7 mouse cellular contexts compared by ENCODE assay signal in genomic region chr12:116938158-116938854, GRCm38 (mm10).
DNase-seq lines count a peak whose midpoint lies in the region; ATAC-seq lines count a peak whose summit lies in the region.

No protein-coding gene starts in this region.

- no peaks in the 10 kb centered on the region; the same call in 1 of the 2 replicates for H3K27me3 ChIP-seq in hindbrain, embryonic 16.5 days (replicated peaks; ENCODE audit: control insufficient read depth, insufficient read depth, low read length)
- H3K27me3 ChIP-seq in heart, embryonic 11.5 days (ENCODE audit: control insufficient read depth, insufficient read depth, low read length): no peaks in the 10 kb centered on the region

- no peak overlapping the region for H3K4me3 ChIP-seq in hindbrain, embryonic 16.5 days (ENCODE audit: low read length)
- H3K4me3 ChIP-seq in heart, embryonic 11.5 days (ENCODE audit: low read depth, low read length): no peak overlapping the region

- peak; percentile 12 for DNase-seq in MN1 (ENCODE audit: low spot score)
- peak; percentile 42 for DNase-seq in Muller cell, postnatal 12 days (ENCODE audit: inconsistent ontology term)
- DNase-seq in lung, postnatal 25 days (ENCODE audit: low spot score): peak; percentile 1
- no peak for DNase-seq in T-cell, adult 2 months (ENCODE audit: low spot score)
- DNase-seq in testis, postnatal 14 days (ENCODE audit: low spot score): no peak

- H3K27ac ChIP-seq in hindbrain, embryonic 16.5 days (ENCODE audit: low read depth, low read length): peak overlapping the region; percentile 44; the same call in 1 of the 2 replicates
- H3K27ac ChIP-seq in heart, embryonic 11.5 days (ENCODE audit: low read depth, low read length): no peak overlapping the region

- no peaks in the 10 kb centered on the region for H3K9me3 ChIP-seq in hindbrain, embryonic 16.5 days (ENCODE audit: control insufficient read depth, low read length)
- H3K9me3 ChIP-seq in heart, embryonic 11.5 days (replicated peaks; ENCODE audit: control insufficient read depth, low read length): no peaks in the 10 kb centered on the region

- no peak overlapping the region for H3K9ac ChIP-seq in hindbrain, embryonic 16.5 days (ENCODE audit: low read depth, low read length)
- no peak overlapping the region for H3K9ac ChIP-seq in heart, embryonic 11.5 days (ENCODE audit: low read depth, low read length)

- ATAC-seq in hindbrain, embryonic 16.5 days: peak; percentile 83
- no peak for ATAC-seq in heart, embryonic 11.5 days (replicated peaks; ENCODE audit: insufficient number of reproducible peaks, low FRiP score, low TSS enrichment)

- 7% methylated on average over 3 of the region's 3 CpGs for WGBS in hindbrain, embryonic 16.5 days
- 63% methylated on average over 3 of the region's 3 CpGs for WGBS in heart, embryonic 11.5 days (ENCODE audit: insufficient replicate concordance)

- H3K36me3 ChIP-seq in hindbrain, embryonic 16.5 days (ENCODE audit: control insufficient read depth, insufficient read depth, low read length): no peaks in the 10 kb centered on the region
- no peaks in the 10 kb centered on the region for H3K36me3 ChIP-seq in heart, embryonic 11.5 days (ENCODE audit: control insufficient read depth, insufficient read depth, low read length)

- no peak overlapping the region for H3K4me2 ChIP-seq in hindbrain, embryonic 16.5 days (ENCODE audit: low read length)
- no peak overlapping the region for H3K4me2 ChIP-seq in heart, embryonic 11.5 days

- H3K4me1 ChIP-seq in hindbrain, embryonic 16.5 days (ENCODE audit: control insufficient read depth, insufficient read depth, low read depth, low read length): peaks cover 8% of the 10 kb centered on the region
- H3K4me1 ChIP-seq in heart, embryonic 11.5 days (ENCODE audit: control insufficient read depth, insufficient read depth, low read length): no peaks in the 10 kb centered on the region

Comparison
In these comparisons a context has a peak if more than half of its experiments do, and no peak if none do; other contexts are left out.
1. DNase-seq: peak in MN1 (single experiment), Muller cell, postnatal 12 days (single experiment) and lung, postnatal 25 days (single experiment); none in T-cell, adult 2 months (single experiment) and testis, postnatal 14 days (single experiment).